Comparison of ENCODE assay signal across 12 mouse cellular contexts in genomic region chr8:61745181-61745980, GRCm38 (mm10).
DNase-seq lines count a peak whose midpoint lies in the region; ATAC-seq and TF ChIP-seq lines count a peak whose summit lies in the region.
"Had no signal": no experiment of that assay in that cellular context is flagged by ENCODE, and none has a peak within 500 bp of the region (broad histone marks: within the 10 kb centered on the region; RNA-seq: fewer than 3 reads in every experiment).

No protein-coding gene starts in this region.

- WGBS in forebrain, embryonic 13.5 days, result 46% methylated on average over 10 of the region's 10 CpGs
- 30% methylated on average over 10 of the region's 10 CpGs for WGBS in forebrain, postnatal 0 days
- WGBS in midbrain, embryonic 13.5 days, result 64% methylated on average over 10 of the region's 10 CpGs
- WGBS in midbrain, embryonic 16.5 days, result 58% methylated on average over 10 of the region's 10 CpGs
- WGBS in stomach, embryonic 16.5 days, result 34% methylated on average over 10 of the region's 10 CpGs

- TF ChIP-seq CTCF in forebrain, postnatal 0 days (IDR thresholded peaks at IDR 0.05; ENCODE audit: low read depth), result no peak

- H3K4me1 ChIP-seq in forebrain, embryonic 13.5 days, result peaks cover 13% of the 10 kb centered on the region
- no peaks in the 10 kb centered on the region for H3K4me1 ChIP-seq in forebrain, postnatal 0 days (ENCODE audit: insufficient read depth)
- peaks cover 21% of the 10 kb centered on the region for H3K4me1 ChIP-seq in midbrain, embryonic 13.5 days (replicated peaks)
- H3K4me1 ChIP-seq in midbrain, embryonic 16.5 days (ENCODE audit: control insufficient read depth, insufficient read depth, low read length), result 0 out of 2 replicates have a peak, but pooled peaks cover 4% of the 10 kb centered on the region
- peaks cover 11% of the 10 kb centered on the region; the same call in 1 of the 2 replicates for H3K4me1 ChIP-seq in stomach, embryonic 16.5 days (ENCODE audit: control insufficient read depth, insufficient read depth, low read length)

- H3K27ac ChIP-seq in forebrain, embryonic 13.5 days, result no peak overlapping the region; the same call in 1 of the 2 replicates
- H3K27ac ChIP-seq in forebrain, postnatal 0 days (ENCODE audit: low read depth, low read length), result no peak overlapping the region
- H3K27ac ChIP-seq in midbrain, embryonic 13.5 days, result no peak overlapping the region
- no peak overlapping the region for H3K27ac ChIP-seq in midbrain, embryonic 16.5 days (ENCODE audit: low read length)
- H3K27ac ChIP-seq in stomach, embryonic 16.5 days (ENCODE audit: low read length), result peak overlapping the region; percentile 21
- H3K27ac ChIP-seq: midbrain, embryonic 12.5 days had no signal

- no peaks in the 10 kb centered on the region for H3K27me3 ChIP-seq in forebrain, embryonic 13.5 days
- no peaks in the 10 kb centered on the region for H3K27me3 ChIP-seq in forebrain, postnatal 0 days (ENCODE audit: insufficient read depth, low read length)
- H3K27me3 ChIP-seq in midbrain, embryonic 13.5 days, result no peaks in the 10 kb centered on the region
- H3K27me3 ChIP-seq in midbrain, embryonic 16.5 days (ENCODE audit: control insufficient read depth, insufficient read depth, low read depth, low read length), result no peaks in the 10 kb centered on the region
- no peaks in the 10 kb centered on the region for H3K27me3 ChIP-seq in stomach, embryonic 16.5 days (ENCODE audit: control insufficient read depth, insufficient read depth, low read length)
- H3K27me3 ChIP-seq: midbrain, embryonic 12.5 days had no signal

- H3K9ac ChIP-seq in forebrain, embryonic 13.5 days, result no peak overlapping the region
- no peak overlapping the region for H3K9ac ChIP-seq in forebrain, postnatal 0 days
- no peak overlapping the region for H3K9ac ChIP-seq in midbrain, embryonic 13.5 days (replicated peaks)
- no peak overlapping the region for H3K9ac ChIP-seq in midbrain, embryonic 16.5 days (ENCODE audit: low read depth, low read length)
- H3K9ac ChIP-seq in stomach, embryonic 16.5 days (ENCODE audit: low read length), result no peak overlapping the region
- H3K9ac ChIP-seq: midbrain, embryonic 12.5 days had no signal

- H3K36me3 ChIP-seq in forebrain, embryonic 13.5 days (ENCODE audit: poor library complexity, severe bottlenecking), result 0 out of 2 replicates have a peak, but pooled peaks cover 3% of the 10 kb centered on the region
- no peaks in the 10 kb centered on the region for H3K36me3 ChIP-seq in forebrain, postnatal 0 days (ENCODE audit: insufficient read depth)
- 0 out of 2 replicates have a peak, but pooled peaks cover 6% of the 10 kb centered on the region for H3K36me3 ChIP-seq in midbrain, embryonic 13.5 days
- no peaks in the 10 kb centered on the region for H3K36me3 ChIP-seq in midbrain, embryonic 16.5 days (ENCODE audit: control insufficient read depth, insufficient read depth, low read length)
- H3K36me3 ChIP-seq in stomach, embryonic 16.5 days (ENCODE audit: control insufficient read depth, insufficient read depth, low read length), result no peaks in the 10 kb centered on the region

- peak; percentile 65; the same call in 1 of the 2 replicates for ATAC-seq in forebrain, embryonic 13.5 days
- ATAC-seq in forebrain, postnatal 0 days, result no peak
- ATAC-seq in midbrain, embryonic 13.5 days, result 0 out of 2 replicates have a peak, but pooled peaks have one; percentile 37
- no peak for ATAC-seq in midbrain, embryonic 16.5 days
- ATAC-seq in stomach, embryonic 16.5 days (ENCODE audit: insufficient read depth, low FRiP score), result peak; percentile 70; the same call in 1 of the 2 replicates
- ATAC-seq in activated CD4-positive, CD25-positive, alpha-beta regulatory T cell, adult 4 months, result no peak

- H3K4me3 ChIP-seq in forebrain, embryonic 13.5 days, result no peak overlapping the region
- H3K4me3 ChIP-seq in forebrain, postnatal 0 days (ENCODE audit: low read depth, low read length), result no peak overlapping the region
- no peak overlapping the region for H3K4me3 ChIP-seq in midbrain, embryonic 13.5 days (replicated peaks)
- H3K4me3 ChIP-seq in midbrain, embryonic 16.5 days (ENCODE audit: low read depth, low read length), result no peak overlapping the region
- H3K4me3 ChIP-seq in stomach, embryonic 16.5 days (replicated peaks; ENCODE audit: low read length), result no peak overlapping the region
- H3K4me3 ChIP-seq: erythroblast, embryonic 14.5 days; midbrain, embryonic 12.5 days had no signal

- DNase-seq in forebrain, postnatal 0 days, result no peak
- DNase-seq in heart, postnatal 10 days, result peak; percentile 48 to 52
- no peak for DNase-seq in frontal cortex, postnatal 36 days (ENCODE audit: low spot score in 2 of 2)
- DNase-seq: adrenal gland, adult 8-10 months; B cell, adult 2 months had no signal

- no peaks in the 10 kb centered on the region for H3K9me3 ChIP-seq in forebrain, embryonic 13.5 days (replicated peaks)
- no peaks in the 10 kb centered on the region for H3K9me3 ChIP-seq in forebrain, postnatal 0 days (ENCODE audit: low read length)
- no peaks in the 10 kb centered on the region for H3K9me3 ChIP-seq in midbrain, embryonic 13.5 days
- no peaks in the 10 kb centered on the region for H3K9me3 ChIP-seq in midbrain, embryonic 16.5 days (replicated peaks; ENCODE audit: control insufficient read depth, low read length, poor library complexity, severe bottlenecking)
- H3K9me3 ChIP-seq in stomach, embryonic 16.5 days (replicated peaks; ENCODE audit: control insufficient read depth, low read length), result no peaks in the 10 kb centered on the region
- H3K9me3 ChIP-seq: midbrain, embryonic 12.5 days had no signal

- H3K4me2 ChIP-seq in forebrain, embryonic 13.5 days, result no peak overlapping the region
- no peak overlapping the region for H3K4me2 ChIP-seq in forebrain, postnatal 0 days (ENCODE audit: low read depth)
- H3K4me2 ChIP-seq in midbrain, embryonic 13.5 days (replicated peaks), result no peak overlapping the region
- H3K4me2 ChIP-seq in midbrain, embryonic 16.5 days (ENCODE audit: low read length), result no peak overlapping the region
- H3K4me2 ChIP-seq in stomach, embryonic 16.5 days (ENCODE audit: low read depth, low read length), result no peak overlapping the region
- H3K4me2 ChIP-seq: midbrain, embryonic 12.5 days had no signal

- intact Hi-C loops in heart, postnatal 10 days (cut with DNase I), result no loop called here

Comparison
In these comparisons a context has a peak if more than half of its experiments do, and no peak if none do; other contexts are left out.
1. ATAC-seq: peak in forebrain, embryonic 13.5 days (single experiment), midbrain, embryonic 13.5 days (single experiment) and stomach, embryonic 16.5 days (single experiment); none in forebrain, postnatal 0 days (single experiment), midbrain, embryonic 16.5 days (single experiment) and activated CD4-positive, CD25-positive, alpha-beta regulatory T cell, adult 4 months (single experiment).
2. DNase-seq: peak in heart, postnatal 10 days (2 of 2); none in forebrain, postnatal 0 days (single experiment) and frontal cortex, postnatal 36 days (0 of 2).